Mouse (Mus musculus) thymus, postnatal 10 days (tissue): Measurements from ENCODE around the gene Stk10.

Experiments used
- DNase-seq, 2 experiments: peaks; one replicate each; pipeline ENCODE4 v3.0.0; 2021; ENCODE audit warnings: low spot score in 2 of 2

Stk10 gene

DNA sequence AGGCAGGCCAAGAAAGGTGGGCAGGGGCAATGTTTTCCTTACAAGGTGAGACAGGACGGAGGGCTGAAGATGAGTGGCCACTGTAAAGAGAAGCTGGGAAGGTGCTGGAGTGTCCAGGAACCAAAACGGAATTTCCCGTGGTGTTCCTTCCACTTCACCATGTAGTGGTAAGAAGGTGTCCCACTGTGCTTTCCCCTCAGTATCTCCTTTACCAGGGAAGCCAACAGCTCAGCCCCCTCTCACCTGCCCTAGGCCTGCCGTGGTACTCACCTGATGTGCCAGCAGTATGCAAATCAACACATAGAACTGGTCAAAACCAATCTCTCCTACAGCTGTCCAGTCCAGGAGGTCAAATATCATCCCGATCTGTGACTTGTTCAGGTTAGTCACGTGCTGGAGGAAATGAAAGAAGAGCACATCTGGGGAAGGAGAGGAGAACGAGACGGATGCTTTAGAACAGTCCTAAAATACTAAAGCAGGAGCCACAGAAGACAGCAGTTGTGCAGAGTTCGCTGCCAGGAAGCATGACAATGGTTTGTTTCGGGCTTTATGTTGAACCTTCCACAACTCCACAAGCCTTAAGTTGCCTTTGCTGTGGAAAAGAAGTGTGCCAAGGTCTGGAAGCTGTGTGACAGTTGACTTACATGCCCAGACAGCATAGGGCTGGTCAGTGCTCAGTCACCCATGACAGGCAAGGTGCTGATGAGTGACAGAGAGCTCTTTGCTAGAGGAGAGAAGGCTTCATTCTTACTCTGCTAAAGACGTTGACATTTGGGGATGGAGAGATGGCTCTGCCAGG, 8.8 kb upstream of the Stk10 start:
- no peak for DNase-seq

DNA sequence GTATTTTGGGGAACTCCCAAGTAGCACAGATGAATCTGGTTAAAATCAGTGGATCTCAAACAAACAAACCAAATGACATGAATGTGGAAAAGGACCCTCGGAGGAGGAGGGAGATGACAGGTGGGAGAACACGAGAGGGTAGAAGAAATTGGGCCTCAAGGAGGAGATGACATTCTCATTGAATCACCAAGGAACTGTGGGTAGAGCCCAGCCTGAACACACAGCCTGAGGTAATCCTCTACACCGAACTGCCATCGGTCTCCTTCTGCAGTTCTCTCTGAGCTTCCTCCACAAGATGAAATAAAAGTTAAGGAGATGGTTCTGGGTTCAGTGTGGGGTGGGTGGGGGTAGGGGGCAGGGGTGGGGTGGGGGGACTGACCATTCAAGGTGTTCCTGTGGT, 6.1 kb upstream of the Stk10 start:
- no peak for DNase-seq

DNA sequence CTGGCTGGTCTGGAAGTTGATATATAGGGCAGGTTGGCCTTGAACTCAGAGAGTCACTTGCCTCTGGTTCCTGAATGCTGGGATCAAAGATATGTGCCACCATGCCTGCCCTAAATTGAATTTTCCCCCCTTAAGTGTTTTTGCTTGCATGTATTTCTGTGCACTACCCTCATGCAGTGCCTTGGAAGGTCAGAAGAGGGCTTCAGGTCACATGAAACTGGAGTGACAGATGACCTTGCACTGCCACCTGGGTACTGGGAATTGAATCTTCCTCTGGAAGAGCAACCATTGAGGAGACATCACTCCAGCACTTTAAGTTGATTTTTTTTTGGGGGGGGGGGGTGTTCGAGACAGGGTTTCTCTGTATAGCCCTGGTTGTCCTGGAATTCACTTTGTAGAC, 3.0 kb upstream of the Stk10 start:
- no peak for DNase-seq

DNA sequence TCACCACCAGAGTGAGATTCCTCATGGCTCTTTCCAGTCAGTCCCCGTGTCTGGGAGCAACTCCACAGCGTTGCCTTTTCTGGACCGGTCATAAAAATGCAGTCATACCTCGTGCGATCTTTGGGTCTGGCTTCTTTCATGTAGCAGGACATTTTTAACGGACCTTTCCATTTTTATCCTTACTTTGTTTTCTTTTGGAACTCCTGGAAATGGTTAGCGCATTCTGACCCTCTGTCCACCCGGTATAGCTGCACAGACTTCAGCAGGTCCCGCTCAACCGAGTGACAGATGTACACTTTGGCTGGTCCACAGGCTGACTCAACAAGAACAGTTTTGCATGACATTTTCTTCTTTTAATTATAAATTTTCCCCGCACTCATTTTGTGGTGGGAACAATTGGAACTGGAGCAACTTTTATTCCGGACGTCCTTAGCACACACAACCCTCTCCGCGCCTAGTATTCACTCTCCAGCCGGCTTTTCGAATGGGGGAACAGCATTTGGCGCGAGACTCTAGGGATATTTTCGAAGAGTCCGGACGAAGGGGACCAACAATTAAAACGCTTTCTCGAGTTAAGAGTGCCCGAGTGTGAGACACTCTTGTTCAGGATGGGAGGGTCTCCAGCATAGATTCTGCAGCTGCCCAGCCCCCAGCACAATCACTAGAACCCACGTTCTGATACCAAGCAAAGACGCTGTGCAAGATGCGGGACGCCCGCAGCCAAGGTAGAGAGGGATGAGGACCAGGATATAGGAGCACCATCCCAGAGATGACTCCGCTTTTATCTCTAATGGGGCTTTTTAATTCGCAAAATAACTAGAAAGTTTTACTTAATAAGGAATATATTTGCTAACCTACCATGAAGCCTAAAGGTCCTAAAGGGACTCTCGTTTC, 987 bp upstream of the Stk10 start, which contains the start of gene Efcab9:
Gene Efcab9 (minus strand): TSS at position 211 of the 894 bp plus-strand sequence.
- DNase-seq: no peak

DNA sequence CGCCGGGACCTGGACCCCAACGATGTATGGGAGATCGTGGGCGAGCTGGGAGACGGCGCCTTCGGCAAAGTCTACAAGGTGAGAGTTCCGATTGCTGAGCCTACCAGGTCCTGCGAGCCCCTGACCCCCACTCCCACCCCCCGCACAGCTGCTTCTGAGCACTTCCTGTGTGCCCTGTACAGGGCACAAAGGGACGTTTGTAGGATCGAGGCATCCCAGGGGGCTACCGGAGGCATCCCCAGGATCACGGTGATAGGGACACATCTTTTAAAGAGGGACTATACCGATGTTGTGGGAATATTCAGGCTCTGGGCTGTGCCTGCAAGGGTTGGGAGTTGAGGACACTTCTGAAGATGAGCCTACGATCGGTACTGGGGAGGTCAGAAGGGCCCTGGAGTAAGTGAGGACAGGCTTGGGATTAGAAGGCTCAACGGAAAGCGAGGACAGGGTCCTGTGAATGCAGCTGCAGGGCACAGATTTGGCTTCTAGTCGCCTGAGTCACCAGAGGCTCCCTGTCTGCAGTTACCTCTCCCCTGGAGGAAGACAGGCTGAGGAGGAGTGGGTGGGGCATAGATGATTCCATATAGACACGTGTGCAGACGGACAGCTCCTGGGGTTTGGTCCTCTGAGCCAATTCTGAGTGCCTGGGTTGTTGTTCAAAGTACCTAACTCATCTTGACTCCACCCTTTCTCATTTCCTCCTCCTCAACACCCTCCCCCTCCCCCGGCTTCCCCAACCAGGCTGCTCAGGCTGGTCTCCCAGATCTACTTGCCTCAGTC, 567 bp downstream of the Stk10 start:
- DNase-seq: peak; percentile 72 to 82

DNA sequence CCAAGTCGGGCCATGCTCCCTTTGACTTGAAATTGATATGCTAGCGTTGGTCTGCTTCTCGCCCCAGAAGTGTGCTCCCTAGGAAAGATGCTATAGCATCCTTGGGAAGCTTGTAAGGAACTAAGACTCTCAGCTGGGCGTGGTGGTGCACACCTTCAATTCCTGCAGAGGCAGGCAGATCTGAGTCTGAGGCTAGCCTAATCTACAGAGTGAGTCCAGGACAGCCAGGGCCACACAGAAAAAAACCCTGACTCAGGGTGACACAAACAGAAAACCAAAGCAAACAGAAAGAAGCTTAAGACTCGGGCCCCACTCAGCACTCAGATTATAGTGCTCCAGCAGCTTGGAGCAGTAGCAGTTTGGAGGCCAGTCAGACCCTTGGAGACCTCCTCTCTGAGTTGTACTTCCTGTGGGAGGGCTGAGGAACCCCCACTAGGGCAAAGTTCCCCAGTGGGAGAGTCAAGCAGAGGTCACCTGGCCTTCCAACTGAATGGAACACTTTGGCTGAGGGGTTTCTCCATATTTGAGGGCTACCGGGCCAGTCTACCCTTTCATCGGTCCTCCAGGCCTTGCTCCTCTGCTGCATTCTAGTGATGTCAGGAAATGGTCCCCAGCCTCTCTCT, 1.5 kb downstream of the Stk10 start:
- DNase-seq: no peak

DNA sequence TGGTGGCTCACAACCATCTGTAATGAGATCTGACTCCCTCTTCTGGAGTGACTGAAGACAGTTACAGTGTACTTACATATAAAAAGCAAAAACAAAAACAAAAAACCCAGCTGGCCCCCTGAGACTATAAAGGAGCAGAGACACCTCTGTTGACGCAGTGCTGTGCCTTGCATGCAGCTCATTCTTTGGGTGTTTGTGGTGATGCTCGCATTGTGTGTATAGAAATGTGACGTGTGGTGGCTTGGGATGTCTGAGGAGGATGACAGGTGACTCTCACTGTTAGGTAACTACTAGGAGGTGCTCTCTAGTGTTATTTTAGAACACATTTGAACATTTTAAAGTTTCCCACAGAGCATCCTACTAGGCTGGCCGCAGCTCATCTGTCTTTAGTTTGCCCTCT, 2.5 kb downstream of the Stk10 start:
- DNase-seq: no peak

DNA sequence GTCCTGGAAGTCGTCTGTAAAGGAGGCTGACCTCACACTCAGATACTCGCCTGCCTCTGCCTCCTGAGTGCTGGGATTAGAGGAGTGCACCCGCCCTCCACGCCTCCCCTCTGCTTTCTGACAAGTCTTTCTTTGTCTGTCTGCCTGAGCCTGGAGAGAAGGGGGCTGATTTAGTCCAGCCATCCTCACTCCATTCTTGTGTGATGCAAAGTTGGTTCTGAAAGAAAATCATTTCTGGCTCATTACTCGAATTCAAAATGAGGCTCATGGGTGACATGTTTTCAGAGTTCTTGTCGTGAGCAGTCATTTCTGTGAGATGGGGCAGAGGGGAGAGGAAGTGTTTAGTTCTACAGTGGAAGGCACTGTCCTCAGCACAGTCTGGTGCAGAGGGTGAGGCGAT, 3.8 kb downstream of the Stk10 start:
- no peak for DNase-seq

DNA sequence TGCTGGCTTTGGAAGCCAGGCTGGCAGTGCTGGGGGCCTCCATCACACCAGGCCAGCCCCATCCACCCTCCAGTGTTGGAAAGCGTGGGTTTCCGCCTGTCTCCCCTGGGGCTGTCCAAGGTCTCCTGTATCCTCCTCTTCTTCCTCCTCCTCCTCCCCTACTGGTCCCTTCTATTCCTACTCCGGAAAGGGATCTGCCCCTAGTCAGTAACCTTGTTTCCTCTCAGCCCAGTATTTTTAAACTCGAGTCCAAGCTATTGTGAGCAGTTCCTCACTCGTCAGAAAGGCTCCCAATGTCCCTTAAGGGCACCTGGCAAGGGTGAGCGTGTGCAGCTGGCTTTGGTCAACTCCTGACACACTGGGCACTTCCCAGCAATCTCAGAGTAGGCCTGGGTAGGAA, 5.3 kb downstream of the Stk10 start:
- DNase-seq: no peak

DNA sequence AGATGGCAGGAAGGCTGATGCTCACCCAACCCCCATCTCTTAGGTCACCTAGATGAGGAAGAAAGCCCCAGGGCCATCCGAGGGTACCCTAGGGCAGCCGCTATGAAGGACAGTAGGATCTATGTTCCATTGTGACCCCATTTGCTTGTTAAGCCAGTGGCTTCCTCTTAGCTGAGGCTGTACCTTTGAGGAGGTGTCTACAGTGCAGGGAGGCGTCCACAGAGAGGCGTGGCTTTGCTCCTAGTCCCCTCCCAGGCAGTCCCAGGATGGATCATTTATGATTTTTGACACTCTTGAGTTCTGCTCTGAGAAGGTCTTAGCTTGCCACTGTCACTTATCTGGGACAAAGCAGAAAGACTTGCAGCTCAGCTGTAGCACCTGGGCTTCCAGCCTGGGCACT, 5.7 kb downstream of the Stk10 start:
- no peak for DNase-seq

DNA sequence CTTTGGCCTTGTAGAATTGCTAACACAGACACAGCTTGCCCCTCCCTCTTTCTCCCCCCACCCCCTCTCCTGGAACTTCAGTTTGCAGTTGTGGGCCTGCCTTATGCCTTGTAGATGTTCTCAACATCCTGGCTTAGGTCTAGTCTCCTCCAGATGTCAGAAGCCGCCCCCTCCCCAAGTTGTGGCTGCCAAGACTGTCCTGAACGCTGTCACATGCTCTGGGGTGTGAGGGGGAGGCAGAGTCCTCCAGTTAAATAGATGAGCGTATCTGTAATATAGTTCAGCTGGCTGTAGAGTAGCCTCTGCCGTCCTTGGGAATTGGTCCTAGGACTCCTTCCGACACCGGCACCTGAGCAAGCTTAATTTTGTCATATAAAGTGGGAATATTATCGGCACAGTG, 6.6 kb downstream of the Stk10 start:
- DNase-seq: no peak

DNA sequence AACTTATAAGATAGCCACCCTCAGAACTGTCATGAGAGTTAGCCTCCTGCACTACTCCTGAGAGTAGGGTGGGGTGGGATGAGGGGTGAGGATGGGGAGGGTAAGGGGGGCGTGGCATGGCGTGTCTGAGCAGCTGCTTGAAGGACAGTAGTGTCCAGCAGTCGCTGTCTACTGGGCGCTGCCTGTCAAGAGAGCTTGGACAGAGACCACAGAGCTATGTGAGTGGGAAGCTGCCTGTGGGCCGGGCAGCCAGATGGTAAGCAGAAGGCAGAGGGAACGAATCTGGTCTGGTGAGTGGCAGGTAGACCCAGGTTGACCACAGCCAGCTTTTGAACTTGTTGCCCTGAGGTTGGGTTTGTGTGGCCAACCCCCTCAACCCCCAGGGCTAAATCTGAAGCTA, 7.4 kb downstream of the Stk10 start:
- DNase-seq: no peak

DNA sequence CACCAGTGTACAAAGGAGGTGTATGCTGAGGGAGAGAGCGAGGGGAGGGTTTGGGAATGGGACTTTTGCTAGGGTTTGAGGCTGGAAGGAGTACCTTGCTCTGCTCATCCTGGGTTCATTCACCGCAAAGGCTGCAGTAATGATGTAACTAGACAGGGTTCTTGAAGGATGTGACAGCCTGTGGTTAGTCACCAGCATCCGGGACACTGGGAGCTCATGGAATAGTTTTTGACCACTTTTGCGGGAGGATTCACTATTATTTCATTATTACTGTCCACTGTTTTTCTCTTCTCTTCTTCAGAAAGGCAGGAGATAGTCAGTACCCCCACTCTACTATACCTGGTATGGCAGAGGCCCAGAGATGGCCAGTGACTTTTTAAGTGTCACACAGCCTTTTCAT, 9.1 kb downstream of the Stk10 start:
- no peak for DNase-seq

DNA sequence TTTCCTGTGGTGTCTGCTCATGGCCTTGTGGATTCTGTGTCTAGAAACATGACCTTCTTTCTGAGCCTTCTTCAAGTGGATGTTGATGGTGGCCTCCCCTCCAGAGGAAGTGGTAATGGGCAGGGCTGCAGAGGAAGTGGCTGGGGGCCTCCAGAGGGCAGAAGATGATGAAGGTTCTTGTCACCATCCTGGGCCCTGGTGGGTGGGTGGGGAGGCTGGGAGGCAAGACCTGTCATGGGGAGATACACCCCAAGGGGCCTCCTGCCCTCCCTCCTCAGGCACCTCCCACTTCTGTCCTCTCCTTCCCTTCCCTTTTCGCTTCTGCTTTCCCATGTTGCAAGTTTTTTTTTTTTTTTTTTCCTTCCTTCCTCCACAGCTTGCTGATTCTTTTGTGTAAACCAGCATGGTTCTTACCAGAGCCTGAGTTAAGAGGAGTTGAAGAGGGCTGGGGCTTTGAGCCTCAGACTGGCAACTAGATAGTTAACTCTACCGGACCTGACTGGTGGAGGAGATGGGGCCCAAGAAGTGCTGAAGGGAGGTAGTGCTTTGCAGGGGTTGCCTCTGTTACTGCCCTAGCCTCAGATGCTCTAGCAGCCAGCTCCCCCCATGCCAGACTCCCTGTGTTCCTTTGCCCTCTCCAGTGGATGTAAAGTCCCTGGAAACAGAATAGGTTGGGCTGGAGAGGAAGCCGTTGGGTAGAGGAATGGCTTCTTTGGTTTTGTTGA, 9.7 kb downstream of the Stk10 start:
- peak; percentile 71 to 75 for DNase-seq

DNA sequence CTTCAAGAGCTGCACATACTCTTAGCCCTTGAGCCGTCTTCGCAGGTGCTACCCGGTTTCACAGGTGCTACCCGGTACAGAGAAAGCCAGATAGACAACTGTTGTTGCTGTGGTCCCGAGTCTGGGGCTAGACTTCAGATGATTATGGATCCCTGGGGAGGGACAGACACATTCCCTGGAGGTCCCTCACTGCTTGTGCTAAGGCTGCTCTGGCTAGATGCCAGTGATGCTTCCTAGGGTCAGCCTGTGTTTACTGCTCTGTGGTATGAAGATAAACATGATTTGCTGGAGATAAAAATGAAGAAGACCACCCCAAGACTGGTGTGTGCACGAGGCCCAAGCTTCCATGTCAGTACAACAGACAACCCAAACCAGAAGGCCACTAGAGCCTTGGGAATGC, 10.9 kb downstream of the Stk10 start:
- no peak for DNase-seq

DNA sequence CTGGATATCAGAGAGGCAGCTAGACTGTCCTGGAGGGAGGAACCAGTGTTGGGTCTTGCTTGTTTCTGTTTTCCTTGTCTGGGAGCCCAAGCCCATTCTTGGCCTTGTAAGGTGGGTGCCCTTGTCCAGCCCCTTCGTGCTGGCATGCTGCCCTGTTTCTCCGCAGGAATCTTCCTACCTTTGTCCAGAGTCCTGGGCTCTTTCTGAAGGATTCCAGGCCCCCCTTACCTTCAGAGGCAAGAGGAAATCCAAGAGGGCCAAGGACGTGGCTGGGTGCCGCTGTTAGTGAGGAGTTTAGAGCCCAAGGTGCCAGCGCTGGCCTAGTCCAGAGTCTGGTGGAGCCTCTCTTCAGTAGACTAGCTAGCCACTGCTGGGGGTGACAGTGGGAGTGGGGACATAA, 11.4 kb downstream of the Stk10 start:
- DNase-seq: no peak

DNA sequence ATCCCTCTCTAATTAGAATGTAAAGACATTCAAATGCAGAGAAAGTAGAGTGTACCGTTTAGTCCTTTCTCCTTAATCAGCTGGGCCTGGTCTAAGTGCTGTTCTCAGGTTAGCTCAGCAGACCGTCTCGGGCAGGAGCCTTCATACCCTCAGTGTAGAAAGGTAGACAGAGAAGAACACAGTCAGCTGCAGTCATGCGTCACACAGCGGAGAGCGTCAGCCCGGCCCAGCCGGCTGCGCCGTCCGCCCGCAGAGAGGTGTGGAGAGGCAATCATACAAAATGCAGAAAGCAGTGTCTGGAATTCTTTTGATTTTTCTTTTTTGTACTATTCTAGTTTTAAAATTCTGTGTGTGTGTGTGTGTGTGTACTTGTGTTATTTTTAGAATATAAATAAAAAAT, 12.5 kb downstream of the Stk10 start:
- DNase-seq: no peak

DNA sequence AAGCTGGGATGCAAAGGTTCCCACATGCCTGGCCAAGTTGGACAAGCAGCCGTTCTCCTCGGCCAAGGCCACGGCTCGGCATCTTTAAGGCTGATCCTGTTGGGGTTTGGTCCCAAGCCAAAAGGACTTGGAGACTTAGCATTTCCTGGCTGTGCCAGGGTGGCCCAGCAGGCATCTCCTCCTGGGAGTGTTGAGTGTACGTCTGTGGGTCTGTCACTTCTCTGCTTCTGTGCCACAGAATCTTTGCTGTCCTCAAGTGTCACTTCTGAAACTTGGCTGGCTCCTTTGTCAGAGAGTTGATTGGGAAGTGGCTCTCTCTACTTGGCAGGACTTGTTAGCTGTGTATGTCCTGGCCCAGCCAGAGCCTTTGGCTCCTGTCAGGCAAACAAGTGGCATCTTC, 13.4 kb downstream of the Stk10 start:
- no peak for DNase-seq

DNA sequence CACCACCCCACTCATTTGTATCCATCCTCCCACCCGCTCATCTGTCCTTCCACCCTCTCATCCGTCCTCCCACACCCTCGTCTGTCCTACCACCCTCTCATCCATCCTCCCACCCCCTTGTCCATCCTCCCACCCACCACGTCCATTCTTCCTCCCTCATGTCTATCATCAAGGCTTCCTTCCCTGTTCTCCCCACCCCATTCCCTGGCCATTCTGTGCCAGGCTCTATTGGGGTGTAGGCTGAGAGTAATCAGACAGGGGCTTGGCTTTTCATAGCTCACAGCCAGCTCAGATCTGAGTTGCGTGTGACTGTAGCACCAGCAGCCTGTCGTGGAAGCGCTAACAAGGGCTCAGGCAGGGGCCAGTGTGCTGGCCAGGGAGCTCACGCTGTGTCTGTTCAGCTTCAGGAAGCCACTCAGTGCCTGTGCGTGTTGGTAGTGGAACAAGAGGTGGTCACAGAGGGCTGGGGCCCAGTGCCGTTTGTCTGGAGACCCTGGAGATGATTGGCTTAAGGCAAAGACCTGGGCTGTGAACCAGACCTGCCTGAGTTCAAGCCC, 14.4 kb downstream of the Stk10 start:
- no peak for DNase-seq

DNA sequence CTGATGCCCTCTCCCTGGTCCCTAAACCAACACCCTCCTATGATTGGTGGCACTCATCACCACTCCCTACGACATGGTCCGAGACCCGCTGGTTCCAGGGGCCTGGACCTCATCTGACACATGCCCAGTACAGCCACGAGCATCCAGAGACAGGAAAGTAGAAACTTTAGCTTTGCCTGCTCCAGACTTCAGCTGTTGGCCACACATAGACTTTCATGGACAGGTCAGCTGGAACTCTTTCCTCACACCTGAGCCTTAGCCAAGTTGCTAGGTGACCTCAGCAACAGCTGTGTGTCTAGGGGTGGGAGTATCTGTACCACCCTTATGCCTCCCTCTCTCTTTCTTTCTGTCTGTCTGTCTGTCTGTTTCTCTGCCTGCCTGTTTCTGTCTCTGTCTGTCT, 15.1 kb downstream of the Stk10 start:
- no peak for DNase-seq

DNA sequence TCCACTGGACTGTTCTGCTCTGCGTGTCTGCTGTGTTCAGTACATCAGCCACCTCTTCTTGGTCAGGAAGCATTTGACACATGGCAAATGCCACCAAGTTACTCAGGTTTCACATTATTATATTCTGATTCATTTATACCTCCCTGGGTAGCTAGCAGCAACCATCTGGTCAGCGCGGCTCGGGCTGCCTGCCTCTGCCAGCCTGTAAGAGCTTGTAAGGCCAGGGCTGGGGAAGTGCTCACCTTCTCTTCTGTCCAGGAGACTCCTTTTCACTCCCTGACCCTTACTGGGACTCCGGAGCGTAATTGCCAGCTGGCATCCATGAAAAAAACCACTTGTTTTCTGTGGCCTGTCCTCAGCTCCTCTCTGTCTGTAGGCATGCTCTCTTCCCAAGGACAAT, 16.1 kb downstream of the Stk10 start:
- DNase-seq: no peak
